10 mouse cellular contexts compared by ENCODE assay signal in genomic region chr7:131722783-131723575, GRCm38 (mm10).
A peak's percentile ranks its signal among the peaks of the same experiment; 100 is the strongest.
DNase-seq lines count a peak whose midpoint lies in the region; ATAC-seq and TF ChIP-seq lines count a peak whose summit lies in the region.
"Had no signal": no experiment of that assay in that cellular context is flagged by ENCODE, and none has a peak within 500 bp of the region (broad histone marks: within the 10 kb centered on the region; RNA-seq: fewer than 3 reads in every experiment).

No protein-coding gene starts in this region.

- peaks cover 24% of the 10 kb centered on the region for H3K4me1 ChIP-seq in embryonic facial prominence, embryonic 10.5 days
- peaks cover 24% of the 10 kb centered on the region for H3K4me1 ChIP-seq in forebrain, embryonic 15.5 days
- no peaks in the 10 kb centered on the region for H3K4me1 ChIP-seq in midbrain, postnatal 0 days (ENCODE audit: insufficient read depth, low read length)
- H3K4me1 ChIP-seq: kidney, embryonic 15.5 days had no signal

- no peak overlapping the region for H3K9ac ChIP-seq in forebrain, embryonic 15.5 days (replicated peaks)
- no peak overlapping the region for H3K9ac ChIP-seq in midbrain, postnatal 0 days (replicated peaks; ENCODE audit: low read length, poor library complexity, severe bottlenecking)
- H3K9ac ChIP-seq: kidney, embryonic 15.5 days had no signal

- peaks cover 49% of the 10 kb centered on the region for H3K27me3 ChIP-seq in embryonic facial prominence, embryonic 10.5 days (replicated peaks; ENCODE audit: low read depth, poor library complexity, severe bottlenecking)
- peaks cover 75% of the 10 kb centered on the region for H3K27me3 ChIP-seq in forebrain, embryonic 15.5 days
- H3K27me3 ChIP-seq in midbrain, postnatal 0 days (ENCODE audit: insufficient read depth, low read length) = no peaks in the 10 kb centered on the region

- WGBS in embryonic facial prominence, embryonic 10.5 days = 16% methylated on average over 9 of the region's 9 CpGs
- WGBS in forebrain, embryonic 15.5 days = 2% methylated on average over 9 of the region's 9 CpGs
- WGBS in midbrain, postnatal 0 days = 11% methylated on average over 9 of the region's 9 CpGs

- intact Hi-C loops in heart, postnatal 25 days (cut with DNase I) = no loop called here

- peak overlapping the region; percentile 28 for H3K4me2 ChIP-seq in forebrain, embryonic 15.5 days (replicated peaks)
- H3K4me2 ChIP-seq in midbrain, postnatal 0 days (ENCODE audit: low read depth, low read length, poor library complexity, severe bottlenecking) = peak overlapping the region; percentile 24; the same call in 1 of the 2 replicates
- H3K4me2 ChIP-seq: kidney, embryonic 15.5 days had no signal

- TF ChIP-seq CTCF in midbrain, postnatal 0 days (IDR thresholded peaks at IDR 0.05) = no peak

- 0 out of 2 replicates have a peak overlapping the region, but pooled peaks have one; percentile 0 for H3K4me3 ChIP-seq in embryonic facial prominence, embryonic 10.5 days
- H3K4me3 ChIP-seq in forebrain, embryonic 15.5 days = no peak overlapping the region
- H3K4me3 ChIP-seq in midbrain, postnatal 0 days (ENCODE audit: low read depth, low read length) = no peak overlapping the region
- H3K4me3 ChIP-seq: kidney, embryonic 15.5 days had no signal

- peak; percentile 44 for DNase-seq in embryonic facial prominence, embryonic 10.5 days (ENCODE audit: low spot score)
- DNase-seq in hindlimb bud, embryonic 11.5 days (ENCODE audit: extremely low spot score, low read depth, low spot score) = peak; percentile 39
- no peak for DNase-seq in midbrain, postnatal 0 days (ENCODE audit: low spot score)
- DNase-seq in left cerebral cortex, adult 9 months (ENCODE audit: low spot score in 2 of 2) = no peak
- DNase-seq in heart, postnatal 25 days (ENCODE audit: low spot score) = no peak
- no peak for DNase-seq in gastrocnemius, postnatal 10 days
- DNase-seq: cerebellum, postnatal 25 days had no signal

- H3K9me3 ChIP-seq in embryonic facial prominence, embryonic 10.5 days = no peaks in the 10 kb centered on the region
- H3K9me3 ChIP-seq in forebrain, embryonic 15.5 days = no peaks in the 10 kb centered on the region
- H3K9me3 ChIP-seq in midbrain, postnatal 0 days (ENCODE audit: low read length) = no peaks in the 10 kb centered on the region
- H3K9me3 ChIP-seq: kidney, embryonic 15.5 days had no signal

- H3K36me3 ChIP-seq in embryonic facial prominence, embryonic 10.5 days (replicated peaks) = no peaks in the 10 kb centered on the region
- H3K36me3 ChIP-seq in forebrain, embryonic 15.5 days = no peaks in the 10 kb centered on the region
- no peaks in the 10 kb centered on the region for H3K36me3 ChIP-seq in midbrain, postnatal 0 days (ENCODE audit: insufficient read depth, low read length)
- H3K36me3 ChIP-seq: kidney, embryonic 15.5 days had no signal

- 0 out of 2 replicates have a peak, but pooled peaks have one; percentile 46 for ATAC-seq in forebrain, embryonic 15.5 days (replicated peaks)
- ATAC-seq in midbrain, postnatal 0 days (ENCODE audit: low FRiP score) = no peak
- ATAC-seq: lung, postnatal 0 days had no signal

- no peak overlapping the region for H3K27ac ChIP-seq in embryonic facial prominence, embryonic 10.5 days (replicated peaks)
- no peak overlapping the region for H3K27ac ChIP-seq in forebrain, embryonic 15.5 days (replicated peaks)
- no peak overlapping the region for H3K27ac ChIP-seq in midbrain, postnatal 0 days (ENCODE audit: low read depth, low read length)
- H3K27ac ChIP-seq: kidney, embryonic 15.5 days had no signal

Comparison
In these comparisons a context has a peak if more than half of its experiments do, and no peak if none do; other contexts are left out.
1. DNase-seq: peak in embryonic facial prominence, embryonic 10.5 days (single experiment) and hindlimb bud, embryonic 11.5 days (single experiment); none in midbrain, postnatal 0 days (single experiment), left cerebral cortex, adult 9 months (0 of 2), heart, postnatal 25 days (single experiment) and gastrocnemius, postnatal 10 days (single experiment).